Mouse (Mus musculus) adipocyte (in vitro differentiated cells): ENCODE measurements around the gene Tekt3.

Experiments used
- DNase-seq: peaks from one replicate; pipeline ENCODE4 v3.0.0-alpha.2; 2016; ENCODE audit warnings: low spot score

Tekt3 gene

GRCm38 (mm10) chr11:63061446-63061845, at the start of gene Tekt3:
Gene Tekt3 (plus strand): TSS chr11:63061654.
- DNase-seq: no peak

- no peak for DNase-seq
These were observed 43.9 kb upstream of the Tekt3 start for GRCm38 (mm10) chr11:63017327-63018082.

- no peak for DNase-seq
These were observed 43.3 kb upstream of the Tekt3 start for GRCm38 (mm10) chr11:63018083-63018622.

DNA sequence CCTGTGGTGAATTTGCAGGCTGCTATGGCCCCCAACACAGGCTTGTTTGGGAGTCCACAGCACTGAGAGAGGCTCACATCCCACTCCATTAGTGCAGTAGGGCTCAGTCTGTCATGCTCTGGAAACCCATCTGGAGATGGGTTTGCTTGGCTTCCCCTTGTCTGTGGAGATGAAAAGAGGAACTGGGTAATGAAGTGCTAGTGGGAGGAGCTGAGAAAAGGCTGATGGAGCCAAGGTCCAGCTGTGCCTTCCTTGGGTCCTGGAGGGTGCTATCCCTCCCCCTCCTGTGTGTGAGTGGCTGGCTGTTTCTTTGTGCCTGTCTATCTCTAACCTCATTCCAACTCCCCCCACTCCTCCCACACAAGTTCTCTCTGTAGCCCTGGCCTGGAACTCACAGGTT, 40.8 kb upstream of the Tekt3 start:
- no peak for DNase-seq

DNA sequence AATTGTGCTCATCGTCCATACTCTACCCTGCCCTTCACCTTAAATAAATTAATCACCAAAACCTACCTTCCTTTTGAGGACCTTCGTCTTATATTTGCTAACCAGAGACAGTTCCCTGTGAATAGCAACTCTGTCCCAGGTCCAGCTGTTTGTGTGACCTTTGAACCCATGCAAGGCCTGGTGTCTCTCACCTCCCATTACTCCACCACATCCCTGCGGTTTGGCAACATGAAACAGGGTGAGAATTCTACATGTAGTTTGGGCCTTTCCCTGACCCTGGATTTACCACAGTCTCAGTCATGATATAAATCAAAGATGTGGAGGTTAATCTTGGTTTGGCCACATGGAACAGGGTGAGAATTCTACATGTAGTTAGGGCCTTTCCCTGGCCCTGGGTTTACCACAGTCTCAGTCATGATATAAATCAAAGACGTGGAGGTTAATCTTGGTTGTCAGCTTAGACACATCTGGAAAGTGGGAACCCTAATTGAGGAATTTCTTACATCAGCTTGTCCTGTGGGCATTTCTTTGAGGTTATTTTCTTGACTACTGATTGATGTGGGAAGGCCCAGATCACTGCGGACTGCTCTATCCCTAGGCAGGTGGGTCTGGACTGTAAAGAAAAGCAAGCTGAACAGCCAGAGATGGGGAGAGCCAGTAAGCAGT, 40.2 kb upstream of the Tekt3 start:
- DNase-seq: no peak

GRCm38 (mm10) chr11:63023461-63023860, 38.0 kb upstream of the Tekt3 start:
- DNase-seq: peak; percentile 57

- DNase-seq: no peak
These were observed 37.3 kb upstream of the Tekt3 start for GRCm38 (mm10) chr11:63024136-63024535.

DNA sequence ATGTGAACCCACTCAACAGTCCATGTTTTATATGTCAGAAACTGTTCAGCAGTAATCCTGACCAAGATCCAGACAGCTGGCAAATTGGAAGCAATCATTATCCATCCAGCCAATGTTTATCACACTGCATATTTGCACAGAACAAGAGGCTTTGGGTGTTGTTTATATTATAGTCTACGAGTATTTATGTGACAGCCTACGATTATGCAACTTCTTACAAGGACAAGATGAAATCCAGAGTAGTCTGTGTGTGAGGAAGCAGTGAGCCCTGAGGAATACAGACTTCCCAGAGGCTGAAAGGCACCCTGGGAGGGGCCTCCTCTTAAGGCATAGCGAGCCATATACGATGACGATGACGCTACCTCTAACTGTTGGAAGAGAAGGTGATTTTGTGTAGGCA, 36.0 kb upstream of the Tekt3 start:
- peak; percentile 33 for DNase-seq

DNA sequence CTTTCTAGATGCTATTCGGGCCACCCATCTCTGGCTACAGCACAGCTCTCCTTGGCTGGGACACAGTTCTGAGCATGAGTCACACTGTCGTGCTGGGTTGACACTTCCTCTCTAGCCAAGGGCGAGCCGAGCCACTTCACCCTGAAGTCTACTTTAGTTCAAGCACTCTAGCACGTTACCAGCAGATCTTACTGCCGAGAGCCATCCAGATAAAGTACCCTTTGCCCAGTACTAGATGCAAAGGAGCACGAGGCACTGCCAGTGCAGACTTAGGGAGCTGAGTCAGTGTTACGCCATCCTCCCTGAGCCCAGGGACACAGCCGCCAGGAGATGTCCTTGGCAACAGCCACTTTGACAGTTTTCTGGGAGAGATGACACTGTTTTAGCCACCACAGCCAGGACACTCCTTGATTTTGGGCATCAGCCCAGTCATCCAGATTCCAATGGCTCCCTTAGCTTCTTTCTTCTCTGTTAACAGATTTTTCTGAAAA, 34.8 kb upstream of the Tekt3 start:
- DNase-seq: peak; percentile 88

DNA sequence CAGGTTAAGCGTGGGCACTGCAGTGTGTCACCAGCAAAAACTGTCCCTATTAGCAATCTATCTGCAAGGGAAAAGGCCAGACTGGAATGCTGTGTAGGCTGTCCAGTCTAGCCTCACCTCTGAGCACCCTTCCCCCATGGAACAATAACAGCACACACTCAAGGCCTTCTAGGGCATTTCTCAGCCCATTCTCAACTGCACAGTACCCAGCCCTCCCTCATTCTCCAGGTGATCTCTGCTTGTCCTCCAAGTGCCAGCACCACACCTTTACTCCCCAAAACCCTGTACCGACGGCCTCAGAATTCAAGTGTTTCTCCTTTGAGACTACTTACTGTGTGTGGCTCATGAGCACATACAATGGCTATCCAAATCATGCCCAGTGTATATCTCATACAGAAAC, 33.3 kb upstream of the Tekt3 start:
- DNase-seq: no peak

DNA sequence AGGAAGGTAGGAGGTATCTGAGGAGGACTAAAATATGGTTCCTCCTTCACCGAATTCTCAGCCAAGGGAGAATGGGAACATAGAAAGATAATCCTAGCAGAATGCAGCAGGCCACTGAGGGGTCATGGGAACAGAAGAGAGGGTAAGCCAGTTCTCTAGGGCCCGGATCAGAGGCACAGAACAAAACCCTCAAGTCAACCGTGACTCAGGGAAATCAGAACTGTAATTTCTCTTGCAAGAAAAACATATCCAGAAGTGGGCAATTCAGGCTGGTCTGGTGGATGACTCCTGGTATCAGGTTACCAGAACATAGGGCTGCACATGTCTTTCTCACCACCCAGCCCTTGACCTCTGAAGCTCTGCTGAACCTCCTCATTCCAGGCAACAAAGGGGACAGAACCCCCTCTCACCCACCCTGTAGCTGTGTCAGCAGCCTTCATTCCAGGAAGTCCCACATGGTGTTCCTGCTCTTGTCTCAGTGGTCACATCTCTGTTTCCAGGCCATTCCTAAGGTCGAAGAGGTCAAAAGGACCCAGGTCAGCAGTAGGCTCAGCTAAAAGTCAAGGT, 32.2 kb upstream of the Tekt3 start:
- peak; percentile 36 for DNase-seq

- no peak for DNase-seq
These were observed 31.7 kb upstream of the Tekt3 start for GRCm38 (mm10) chr11:63029721-63030120.

DNA sequence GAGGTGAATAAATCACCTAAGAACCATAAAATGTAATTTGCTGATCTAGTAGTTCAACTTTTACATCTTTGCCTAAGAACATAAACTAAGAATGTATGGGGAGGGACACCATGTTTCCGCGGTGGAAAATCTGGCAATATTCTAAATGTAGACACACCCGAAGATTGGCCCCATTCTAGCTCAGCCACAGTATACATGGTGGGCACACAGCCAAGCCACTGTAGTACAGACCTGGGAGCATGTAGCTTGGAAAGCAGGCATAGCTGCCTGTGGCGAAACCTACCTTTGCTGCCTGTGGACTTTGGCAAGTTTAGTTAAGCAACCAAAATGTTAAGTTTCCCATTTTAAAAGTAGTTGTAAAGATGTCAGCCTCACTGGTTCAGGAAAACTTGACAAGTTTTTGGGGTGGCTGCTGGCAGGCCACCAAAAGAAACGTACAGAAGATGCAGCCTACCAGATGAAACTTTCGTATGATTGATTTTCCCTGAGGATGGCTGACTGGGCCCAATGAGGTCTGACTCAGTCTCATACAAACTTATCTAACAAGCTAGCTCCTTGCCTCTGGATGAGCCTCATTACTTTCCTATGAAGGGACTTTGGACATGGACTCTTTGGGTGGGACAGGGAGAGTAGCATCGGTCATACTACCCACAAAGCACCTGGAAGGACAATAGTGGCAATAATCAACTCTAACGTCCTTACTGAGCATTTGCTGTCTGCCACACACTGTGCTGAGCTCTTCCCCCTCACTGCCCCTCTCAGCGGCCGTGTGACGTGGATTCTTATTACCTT, 25.8 kb upstream of the Tekt3 start:
- DNase-seq: no peak

- no peak for DNase-seq
These were observed 21.3 kb upstream of the Tekt3 start for GRCm38 (mm10) chr11:63040002-63040661.

- no peak for DNase-seq
These were observed 15.7 kb upstream of the Tekt3 start for GRCm38 (mm10) chr11:63045771-63046170.

GRCm38 (mm10) chr11:63046380-63046779, 15.1 kb upstream of the Tekt3 start:
- DNase-seq: no peak

DNA sequence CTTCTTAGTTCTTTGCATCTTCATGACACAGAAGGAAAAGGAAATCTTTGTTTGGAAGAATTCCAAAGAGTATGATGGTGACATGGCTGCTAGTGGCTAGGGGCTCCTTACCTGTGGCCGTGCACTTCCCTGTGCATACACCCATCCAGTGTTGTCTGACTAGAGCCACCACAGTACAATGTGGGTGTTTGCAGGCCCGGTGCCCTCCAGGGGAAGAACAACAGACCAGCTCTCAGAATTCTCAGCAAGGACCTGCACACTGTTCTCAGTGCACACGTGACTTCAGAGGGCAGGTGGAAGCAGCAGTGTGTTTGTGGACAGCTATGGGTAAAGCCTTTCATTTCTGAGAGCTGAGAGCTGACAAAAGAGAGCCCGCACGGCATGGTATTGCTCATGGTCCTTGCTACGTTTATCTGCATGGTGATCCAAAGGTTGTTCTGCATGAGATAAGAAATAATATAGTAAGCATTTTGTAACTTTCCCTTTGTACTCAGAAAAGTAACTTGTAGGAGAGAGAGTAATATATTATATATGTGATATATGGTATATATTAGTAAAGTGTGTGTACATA, 11.0 kb upstream of the Tekt3 start:
- DNase-seq: no peak

DNA sequence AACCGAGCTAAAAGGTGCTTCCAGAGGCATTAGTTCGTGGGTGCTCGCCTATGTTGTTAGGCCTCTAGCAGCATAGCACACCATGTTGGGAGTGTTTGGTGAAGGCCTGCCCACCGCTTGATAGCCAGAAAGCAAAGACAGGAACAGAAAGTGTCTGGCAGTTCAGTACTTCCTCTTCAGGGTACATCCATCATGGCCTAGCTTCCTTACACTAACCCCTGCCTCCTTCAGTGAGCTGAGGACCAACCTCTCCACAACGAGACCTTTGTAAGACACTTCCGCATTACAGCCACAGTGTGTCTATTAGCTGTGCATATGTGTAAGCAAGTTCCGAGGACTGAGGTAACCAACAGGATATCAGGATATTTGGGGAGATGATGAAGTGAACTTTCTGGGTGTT, 10.4 kb upstream of the Tekt3 start:
- DNase-seq: no peak

DNA sequence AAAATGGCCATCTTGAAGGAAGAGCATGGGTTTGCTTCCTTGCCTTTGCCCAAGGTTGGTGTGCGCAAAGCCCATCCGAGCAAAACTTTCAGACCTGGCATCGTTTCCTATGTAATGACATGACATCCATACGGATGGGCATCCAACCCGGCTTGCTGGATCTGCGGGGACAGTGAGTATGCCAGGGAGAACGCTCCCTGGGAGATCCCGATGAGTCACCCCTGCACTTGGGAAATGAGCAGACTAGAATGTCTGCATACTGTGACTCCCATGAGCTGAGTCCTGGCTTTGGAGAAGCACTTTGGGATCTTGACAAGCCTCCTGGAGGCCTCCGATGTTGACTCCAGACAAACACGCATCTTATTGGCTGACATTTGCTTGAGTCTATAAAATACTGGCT, 9.5 kb upstream of the Tekt3 start:
- DNase-seq: no peak

DNA sequence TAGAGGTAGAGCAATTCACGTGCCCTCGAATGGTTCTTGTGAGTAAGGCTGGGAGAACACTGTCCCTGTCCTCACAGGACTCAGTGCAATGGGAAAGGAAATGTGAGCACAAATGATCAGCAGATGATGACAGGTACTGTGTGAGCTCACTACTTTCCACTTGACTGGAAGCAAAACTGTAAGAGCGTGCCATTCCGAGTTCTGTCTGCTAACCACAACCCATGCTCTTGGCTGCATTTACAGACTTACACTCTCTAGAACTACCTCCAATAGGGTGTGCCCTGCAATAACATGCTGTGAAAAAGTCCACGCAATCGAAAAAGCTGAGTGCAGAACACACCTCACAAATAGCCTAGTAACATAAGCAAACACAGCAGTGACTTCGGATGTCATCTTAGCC, 5.9 kb upstream of the Tekt3 start:
- no peak for DNase-seq

DNA sequence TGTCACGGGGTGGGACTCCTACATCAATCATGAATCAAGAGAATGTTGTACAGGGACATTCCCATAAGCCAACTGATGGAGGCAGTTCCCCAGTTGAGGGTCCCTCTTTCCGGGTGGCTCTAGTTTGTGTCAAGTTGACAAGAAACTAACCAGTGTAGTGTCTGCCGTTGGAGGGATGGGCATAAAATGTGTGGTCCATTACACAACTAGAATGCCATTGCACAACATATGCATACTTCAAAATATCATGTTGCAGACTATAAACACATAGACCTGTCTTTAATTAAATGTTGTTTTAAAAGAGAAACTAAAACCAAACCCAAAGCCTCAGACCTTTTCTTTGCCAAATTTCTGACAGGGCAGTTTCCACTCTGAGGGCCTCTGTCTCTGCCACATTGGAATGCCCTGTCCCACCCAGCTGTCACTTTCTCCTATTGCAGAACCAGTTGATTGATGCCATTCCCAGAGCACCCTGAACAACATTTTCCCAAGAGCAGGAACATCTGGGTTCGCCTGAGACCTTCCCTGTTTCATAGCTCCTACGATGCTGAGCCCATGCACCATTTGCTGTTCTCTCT, 3.0 kb upstream of the Tekt3 start:
- DNase-seq: peak; percentile 54
